ENCODE assay signal across 9 mouse cellular contexts in genomic region chr11:118043293-118043907, GRCm38 (mm10). TPM values are rescaled to one million over a fixed set of nuclear protein-coding genes. Genes with fewer than 3 reads are reported as not detected.
DNase-seq lines count a peak whose midpoint lies in the region.
"Had no signal": no experiment of that assay in that cellular context is flagged by ENCODE, and none has a peak within 500 bp of the region (broad histone marks: within the 10 kb centered on the region; RNA-seq: fewer than 3 reads in every experiment).

No protein-coding gene starts in this region.

- H3K27ac ChIP-seq in embryonic facial prominence, embryonic 10.5 days (replicated peaks): peak overlapping the region; percentile 26; the same call in 1 of the 2 replicates
- H3K27ac ChIP-seq: heart, embryonic 15.5 days had no signal

- H3K4me1 ChIP-seq in embryonic facial prominence, embryonic 10.5 days: peaks cover 12% of the 10 kb centered on the region

- no peaks in the 10 kb centered on the region for H3K36me3 ChIP-seq in embryonic facial prominence, embryonic 10.5 days (replicated peaks)
- H3K36me3 ChIP-seq: heart, embryonic 15.5 days had no signal

- DNase-seq in layer of hippocampus, adult 11-12 months (ENCODE audit: low spot score): peak; percentile 73
- DNase-seq in layer of hippocampus, adult 9-10 months (ENCODE audit: low spot score): no peak
- no peak for DNase-seq in embryonic facial prominence, embryonic 10.5 days (ENCODE audit: low spot score)
- DNase-seq in heart, postnatal 10 days: peak; percentile 76 to 79
- peak; percentile 78 to 87 for DNase-seq in kidney, postnatal 36 days
- peak; percentile 33 for DNase-seq in lung, postnatal 36 days
- peak; percentile 77 for DNase-seq in testis, postnatal 10 days (ENCODE audit: low spot score)
- DNase-seq in thymus, postnatal 14 days: no peak

- H3K9me3 ChIP-seq in embryonic facial prominence, embryonic 10.5 days: no peaks in the 10 kb centered on the region
- H3K9me3 ChIP-seq: heart, embryonic 15.5 days had no signal

- no peaks in the 10 kb centered on the region for H3K27me3 ChIP-seq in embryonic facial prominence, embryonic 10.5 days (replicated peaks; ENCODE audit: low read depth, poor library complexity, severe bottlenecking)
- H3K27me3 ChIP-seq: heart, embryonic 15.5 days had no signal

- WGBS in embryonic facial prominence, embryonic 10.5 days: 73% methylated on average over 14 of the region's 14 CpGs

- intact Hi-C loops in heart, postnatal 10 days (cut with DNase I): no loop called here

- H3K4me3 ChIP-seq in embryonic facial prominence, embryonic 10.5 days: no peak overlapping the region
- H3K4me3 ChIP-seq: heart, embryonic 15.5 days had no signal

RNA-seq across cellular contexts. Expression of gene Pgs1, which starts 57.3 kb away (rescaled TPM):
- polyA plus RNA-seq in embryonic facial prominence, embryonic 10.5 days (2016; fragmentation: Nextera tagmentation; extraction: Ambion mirVana): 43.5 and 44.6 TPM in 2 replicates
- total RNA-seq in heart, postnatal 10 days (2021): 10 to 100 TPM; 21.2 to 23.7 TPM

Comparison
In these comparisons a context has a peak if more than half of its experiments do, and no peak if none do; other contexts are left out.
1. DNase-seq: peak in layer of hippocampus, adult 11-12 months (single experiment), heart, postnatal 10 days (2 of 2), kidney, postnatal 36 days (2 of 2), lung, postnatal 36 days (single experiment) and testis, postnatal 10 days (single experiment); none in layer of hippocampus, adult 9-10 months (single experiment), embryonic facial prominence, embryonic 10.5 days (single experiment) and thymus, postnatal 14 days (single experiment).